Mouse (Mus musculus) hindbrain, embryonic 16.5 days (tissue): ENCODE data around the gene Runx2. TPM values are rescaled to one million over a fixed set of nuclear protein-coding genes. Genes with fewer than 3 reads are reported as not detected.

Source experiments
- ATAC-seq: fragments of 200-750 bp; cut with Nextera tagmentation; 2 replicates; pipeline ENCODE4 v1.8.0; 2017; ENCODE audit warnings: moderate TSS enrichment, moderate library complexity
- H3K27ac ChIP-seq: fragments of 300-500 bp; sonication (generic); 2 replicates; pipeline ENCODE4 v1.5.1; 2014; ENCODE audit warnings: low read depth, mild to moderate bottlenecking, control low read depth, low read length, moderate library complexity
- H3K27me3 ChIP-seq: fragments of 300-500 bp; sonication (generic); replicated peaks from 2 replicates; pipeline ENCODE4 v1.6.1; 2014; ENCODE audit warnings: low read length; ENCODE audit not compliant: control insufficient read depth, insufficient read depth
- H3K36me3 ChIP-seq: fragments of 300-500 bp; sonication (generic); 2 replicates; pipeline ENCODE4 v1.6.1; 2014; ENCODE audit warnings: mild to moderate bottlenecking, low read length, moderate library complexity, mixed read lengths; ENCODE audit not compliant: control insufficient read depth, insufficient read depth
- H3K4me1 ChIP-seq: fragments of 300-500 bp; sonication (generic); 2 replicates; pipeline ENCODE4 v1.6.1; 2014; ENCODE audit warnings: low read depth, low read length; ENCODE audit not compliant: control insufficient read depth, insufficient read depth
- H3K4me2 ChIP-seq: fragments of 300-500 bp; sonication (generic); 2 replicates; pipeline ENCODE4 v1.6.1; 2014; ENCODE audit warnings: mild to moderate bottlenecking, low read length, control low read depth, moderate library complexity
- H3K4me3 ChIP-seq: fragments of 300-500 bp; sonication (generic); 2 replicates; pipeline ENCODE4 v1.5.1; 2014; ENCODE audit warnings: mild to moderate bottlenecking, low read length, control low read depth, moderate library complexity
- H3K9ac ChIP-seq: fragments of 300-500 bp; sonication (generic); 2 replicates; pipeline ENCODE4 v1.6.1; 2014; ENCODE audit warnings: low read depth, mild to moderate bottlenecking, control low read depth, low read length, moderate library complexity
- H3K9me3 ChIP-seq: fragments of 300-500 bp; sonication (generic); 2 replicates; pipeline ENCODE4 v1.6.1; 2014; ENCODE audit warnings: mild to moderate bottlenecking, low read length, moderate library complexity; ENCODE audit not compliant: control insufficient read depth
- WGBS: fragments of 180-500 bp; shearing (Covaris S2); extraction: QIAGEN DNeasy Blood & Tissue Kit; methylation state at CpG from one replicate; pipeline ENCODE4 v1.1.7; 2014; 5-methylcytosine and 5-hydroxymethylcytosine counted together
- polyA plus RNA-seq: library from polyadenylated mRNA; unstranded; fragments of >200 nt; fragmentation: Nextera tagmentation; extraction: Ambion mirVana; gene quantifications from 2 replicates; pipeline ENCODE4 v1.2.1, GENCODE M21; 2015

The Runx2 gene
- polyA plus RNA-seq, 1 experiment from 2014 or later = 0.31 TPM

GRCm38 (mm10) chr17:44502176-44502575 is 312.4 kb downstream of the Runx2 start:
- ATAC-seq = no peak
- Histone ChIP-seq H3K4me2 (no peak overlapping the region), H3K27me3 (no peaks in the 10 kb centered on the region), H3K9me3 (no peaks in the 10 kb centered on the region), H3K4me3 (no peak overlapping the region), H3K36me3 (no peaks in the 10 kb centered on the region), H3K9ac (no peak overlapping the region), H3K27ac (no peak overlapping the region), H3K4me1 (no peaks in the 10 kb centered on the region)
- WGBS = 92% methylated on average over 5 of the region's 5 CpGs

- 71% methylated on average over 11 of the region's 11 CpGs for WGBS
Measured at GRCm38 (mm10) chr17:44500306-44500899, 314.2 kb downstream of the Runx2 start.

GRCm38 (mm10) chr17:44490164-44490794 is 324.3 kb downstream of the Runx2 start:
- Histone ChIP-seq H3K36me3 (no peaks in the 10 kb centered on the region), H3K9me3 (no peaks in the 10 kb centered on the region), H3K4me3 (no peak overlapping the region), H3K27me3 (no peaks in the 10 kb centered on the region), H3K4me2 (no peak overlapping the region), H3K9ac (no peak overlapping the region), H3K27ac (no peak overlapping the region), H3K4me1 (no peaks in the 10 kb centered on the region)
- ATAC-seq = no peak
- 60% methylated on average over 11 of the region's 11 CpGs for WGBS

More at GRCm38 (mm10) chr17:44500306-44500899, 314.2 kb downstream of the Runx2 start:
- H3K9me3 ChIP-seq = no peaks in the 10 kb centered on the region
- no peaks in the 10 kb centered on the region for H3K4me1 ChIP-seq
- H3K27me3 ChIP-seq = no peaks in the 10 kb centered on the region
- no peak overlapping the region for H3K9ac ChIP-seq
- H3K4me3 ChIP-seq = no peak overlapping the region
- ATAC-seq = no peak
- H3K4me2 ChIP-seq = no peak overlapping the region
- H3K27ac ChIP-seq = no peak overlapping the region
- H3K36me3 ChIP-seq = no peaks in the 10 kb centered on the region

GRCm38 (mm10) chr17:44489346-44489745 is 325.3 kb downstream of the Runx2 start:
- no peak overlapping the region for H3K4me3 ChIP-seq
- no peaks in the 10 kb centered on the region for H3K36me3 ChIP-seq
- no peak overlapping the region for H3K4me2 ChIP-seq
- 71% methylated on average over 6 of the region's 6 CpGs for WGBS
- ATAC-seq = peak; percentile 69
- H3K27ac ChIP-seq = no peak overlapping the region
- no peak overlapping the region for H3K9ac ChIP-seq
- no peaks in the 10 kb centered on the region for H3K9me3 ChIP-seq
- no peaks in the 10 kb centered on the region for H3K4me1 ChIP-seq
- no peaks in the 10 kb centered on the region for H3K27me3 ChIP-seq

- no peaks in the 10 kb centered on the region for H3K27me3 ChIP-seq
- no peaks in the 10 kb centered on the region for H3K9me3 ChIP-seq
- no peak for ATAC-seq
- H3K36me3 ChIP-seq = no peaks in the 10 kb centered on the region
- H3K27ac ChIP-seq = no peak overlapping the region
- no peaks in the 10 kb centered on the region for H3K4me1 ChIP-seq
- H3K4me3 ChIP-seq = no peak overlapping the region
- H3K9ac ChIP-seq = no peak overlapping the region
- 80% methylated on average over 10 of the region's 10 CpGs for WGBS
- no peak overlapping the region for H3K4me2 ChIP-seq
Measured at GRCm38 (mm10) chr17:44487514-44488244, 326.9 kb downstream of the Runx2 start.

GRCm38 (mm10) chr17:44485337-44485736 is 329.3 kb downstream of the Runx2 start:
- Histone ChIP-seq H3K4me1 (no peaks in the 10 kb centered on the region), H3K4me3 (no peak overlapping the region), H3K4me2 (no peak overlapping the region), H3K27ac (no peak overlapping the region), H3K36me3 (no peaks in the 10 kb centered on the region), H3K27me3 (no peaks in the 10 kb centered on the region), H3K9ac (no peak overlapping the region), H3K9me3 (no peaks in the 10 kb centered on the region)
- 78% methylated on average over 5 of the region's 5 CpGs for WGBS
- ATAC-seq = no peak

- no peak for ATAC-seq
- Histone ChIP-seq H3K4me1 (no peaks in the 10 kb centered on the region), H3K36me3 (no peaks in the 10 kb centered on the region), H3K9ac (no peak overlapping the region), H3K9me3 (no peaks in the 10 kb centered on the region), H3K4me2 (no peak overlapping the region), H3K4me3 (no peak overlapping the region), H3K27ac (no peak overlapping the region), H3K27me3 (no peaks in the 10 kb centered on the region)
- 43% methylated on average over 5 of the region's 5 CpGs for WGBS
Measured at GRCm38 (mm10) chr17:44479918-44480317, 334.7 kb downstream of the Runx2 start.

GRCm38 (mm10) chr17:44479491-44479890 is 335.1 kb downstream of the Runx2 start:
- no peak for ATAC-seq
- no peaks in the 10 kb centered on the region for H3K4me1 ChIP-seq
- WGBS = 71% methylated on average over 4 of the region's 4 CpGs

GRCm38 (mm10) chr17:44475910-44476309 is 338.7 kb downstream of the Runx2 start:
- Histone ChIP-seq H3K27me3 (no peaks in the 10 kb centered on the region), H3K36me3 (no peaks in the 10 kb centered on the region), H3K4me3 (no peak overlapping the region), H3K9me3 (no peaks in the 10 kb centered on the region), H3K4me1 (no peaks in the 10 kb centered on the region), H3K9ac (no peak overlapping the region), H3K27ac (no peak overlapping the region), H3K4me2 (no peak overlapping the region)
- no peak for ATAC-seq
- WGBS = 96% methylated on average over 8 of the region's 8 CpGs

More at GRCm38 (mm10) chr17:44479491-44479890, 335.1 kb downstream of the Runx2 start:
- Histone ChIP-seq H3K9ac (no peak overlapping the region), H3K4me2 (no peak overlapping the region), H3K4me3 (no peak overlapping the region), H3K36me3 (no peaks in the 10 kb centered on the region), H3K27me3 (no peaks in the 10 kb centered on the region), H3K27ac (no peak overlapping the region), H3K9me3 (no peaks in the 10 kb centered on the region)
